Mouse (Mus musculus) erythroblast, adult 5-6 weeks (primary cell): ENCODE results near the gene Supt3. TPM values are rescaled to one million over a fixed set of nuclear protein-coding genes. Genes with fewer than 3 reads are reported as not detected.

Experiments
- ATAC-seq: replicated peaks from 2 replicates; pipeline ENCODE4 v1.8.0; 2016; ENCODE audit warnings: moderate number of reproducible peaks, mild to moderate bottlenecking, moderate TSS enrichment, inconsistent platforms; ENCODE audit not compliant: poor library complexity, low FRiP score, severe bottlenecking
- total RNA-seq, 2 experiments: library from RNA; stranded (forward) in 1 of 2; stranded (reverse) in 1 of 2; fragments of 150-400 nt in 1 of 2; fragments of 200-764, 138-1000 nt in 1 of 2; gene quantifications; 2 replicates each; pipeline versions ENCODE4 v1.2.3 to v1.2.4; 2015 to 2017; ENCODE audit warnings: low replicate concordance in 2 of 2

The Supt3 gene
- 9.6 and 12.5 TPM in 2 replicates for total RNA-seq (2015; ENCODE audit: low replicate concordance)
- total RNA-seq (2017; ENCODE audit: low replicate concordance) = 8.8 and 9.5 TPM in 2 replicates

DNA sequence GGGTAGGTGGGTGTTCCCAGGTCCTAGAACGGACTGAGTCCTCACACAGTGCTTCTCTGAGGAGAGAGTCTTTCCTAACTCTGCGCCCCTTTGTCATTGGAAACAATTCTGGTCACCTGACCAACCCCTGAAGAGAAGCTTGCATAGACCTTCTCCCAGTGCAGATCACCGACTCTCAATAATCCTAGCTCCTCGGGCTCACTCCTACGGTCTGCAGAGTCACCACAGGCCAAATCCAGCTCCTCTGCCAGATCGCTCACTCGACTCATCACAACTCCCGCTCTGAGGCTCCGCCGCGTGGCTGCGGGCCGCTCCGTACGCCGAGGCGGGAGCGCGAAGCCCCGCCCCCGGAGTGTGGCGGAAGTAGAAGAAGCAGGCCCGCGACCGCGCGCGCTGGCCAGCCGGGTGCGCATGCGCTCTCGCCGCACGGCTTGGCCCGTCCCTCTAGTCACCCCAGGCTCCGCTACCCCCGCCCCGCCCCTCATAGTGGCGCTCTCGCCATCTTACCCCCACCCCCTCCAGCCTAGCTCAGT lies at the start of gene Supt3:
Supt3 (plus strand) TSS at position 415 of the 533 bp plus-strand sequence.
- peak; percentile 94 for ATAC-seq

GRCm38 (mm10) chr17:44727675-44728074 lies 49.3 kb upstream of the Supt3 start:
- no peak for ATAC-seq

DNA sequence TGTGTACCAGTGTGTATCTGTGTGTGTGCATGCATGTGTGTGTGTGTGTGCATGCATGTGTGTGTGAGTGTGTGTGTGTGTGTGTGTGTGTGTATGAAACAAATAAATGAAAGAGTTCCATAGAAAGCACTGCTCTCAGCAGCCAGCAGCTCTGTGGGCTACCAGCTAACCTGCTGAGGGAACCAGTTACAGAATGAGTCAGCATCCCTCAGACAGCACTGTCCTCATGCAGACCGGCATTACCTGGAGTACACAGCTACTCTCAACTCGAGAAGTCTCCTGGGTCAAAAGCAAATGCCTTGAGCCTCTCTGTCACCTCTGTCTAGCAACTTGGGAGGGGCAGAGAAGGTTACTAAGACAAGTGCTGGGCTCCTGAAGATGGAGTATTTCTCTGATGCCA lies 48.5 kb upstream of the Supt3 start:
- peak; percentile 68 for ATAC-seq

- ATAC-seq = no peak
Observed at GRCm38 (mm10) chr17:44733544-44734310, 43.2 kb upstream of the Supt3 start.

- no peak for ATAC-seq
Observed at GRCm38 (mm10) chr17:44734501-44735222, 42.3 kb upstream of the Supt3 start.

DNA sequence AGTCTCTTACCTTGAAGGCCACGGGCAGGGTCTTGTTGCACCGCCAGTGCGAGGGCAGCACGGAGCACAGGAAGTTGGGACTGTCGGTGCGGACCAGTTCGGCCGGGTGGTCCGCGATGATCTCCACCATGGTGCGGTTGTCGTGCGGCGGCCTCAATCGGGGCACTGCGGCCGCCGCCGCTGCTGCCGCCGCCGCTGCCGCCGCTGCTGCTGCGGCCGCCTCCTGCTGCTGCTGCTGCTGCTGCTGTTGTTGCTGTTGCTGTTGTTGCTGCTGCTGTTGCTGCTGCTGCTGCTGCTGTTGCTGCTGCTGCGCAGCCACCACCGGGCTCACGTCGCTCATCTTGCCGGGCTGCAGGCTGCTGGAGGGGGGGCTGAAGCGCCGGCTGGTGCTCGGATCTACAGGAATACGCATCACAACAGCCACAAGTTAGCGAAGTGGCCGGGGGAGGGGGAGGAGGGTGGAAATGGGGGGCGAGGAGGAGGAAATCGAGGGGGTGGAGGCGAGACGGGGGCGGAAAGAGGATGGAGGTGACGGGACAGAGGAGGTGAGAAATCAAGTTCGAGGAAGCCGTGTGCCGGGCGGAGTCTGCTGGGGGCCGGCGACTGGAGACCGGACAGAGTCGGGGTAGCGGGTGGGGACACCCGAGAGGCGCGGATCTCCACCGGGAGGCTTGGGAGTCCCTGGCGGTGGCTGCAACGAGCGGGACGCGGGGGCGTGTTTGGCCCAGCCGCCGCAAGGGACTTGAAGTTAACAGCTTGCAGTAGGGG lies 41.5 kb upstream of the Supt3 start:
- ATAC-seq = no peak

GRCm38 (mm10) chr17:44735991-44736561 lies 40.9 kb upstream of the Supt3 start:
- no peak for ATAC-seq

DNA sequence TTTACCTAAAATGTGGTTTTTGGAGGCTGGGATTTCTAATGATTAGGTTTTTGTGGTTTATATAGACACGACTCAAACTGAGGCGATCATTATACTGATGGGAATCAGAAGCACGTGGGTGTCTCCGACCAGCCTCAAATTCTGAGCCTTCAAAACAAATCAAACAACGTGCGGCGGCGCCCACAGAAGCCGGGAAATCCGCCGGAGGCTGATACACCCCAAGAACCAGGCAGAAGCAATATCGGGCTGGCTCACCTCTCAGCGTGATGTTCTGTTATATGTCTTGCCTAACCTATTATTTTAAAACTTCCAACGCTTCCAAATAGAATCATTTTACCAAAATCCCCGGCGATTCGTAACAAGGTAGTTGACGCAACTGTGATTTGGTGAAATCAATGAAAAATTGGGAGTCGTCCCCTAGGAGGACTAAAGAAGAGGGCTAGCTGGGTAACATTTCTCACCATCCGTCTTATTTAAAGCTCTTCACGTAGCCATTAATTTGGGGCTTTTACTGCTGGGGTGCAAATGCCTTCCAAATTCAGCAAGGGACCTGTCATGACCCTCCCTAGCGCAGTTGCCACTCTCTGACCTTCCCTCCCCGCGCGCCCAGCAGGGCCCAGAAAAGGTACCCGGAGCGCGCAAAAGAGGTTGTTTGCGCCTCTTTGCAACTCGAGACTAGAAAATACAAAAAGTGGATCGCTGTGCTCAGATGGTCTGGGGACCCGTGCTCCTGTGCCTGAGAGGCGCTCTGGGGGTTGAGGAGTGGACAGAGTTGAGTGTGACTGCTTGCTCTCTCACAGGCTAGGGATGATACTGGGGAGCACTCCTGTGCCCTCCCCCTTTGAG lies 39.5 kb upstream of the Supt3 start:
- no peak for ATAC-seq

DNA sequence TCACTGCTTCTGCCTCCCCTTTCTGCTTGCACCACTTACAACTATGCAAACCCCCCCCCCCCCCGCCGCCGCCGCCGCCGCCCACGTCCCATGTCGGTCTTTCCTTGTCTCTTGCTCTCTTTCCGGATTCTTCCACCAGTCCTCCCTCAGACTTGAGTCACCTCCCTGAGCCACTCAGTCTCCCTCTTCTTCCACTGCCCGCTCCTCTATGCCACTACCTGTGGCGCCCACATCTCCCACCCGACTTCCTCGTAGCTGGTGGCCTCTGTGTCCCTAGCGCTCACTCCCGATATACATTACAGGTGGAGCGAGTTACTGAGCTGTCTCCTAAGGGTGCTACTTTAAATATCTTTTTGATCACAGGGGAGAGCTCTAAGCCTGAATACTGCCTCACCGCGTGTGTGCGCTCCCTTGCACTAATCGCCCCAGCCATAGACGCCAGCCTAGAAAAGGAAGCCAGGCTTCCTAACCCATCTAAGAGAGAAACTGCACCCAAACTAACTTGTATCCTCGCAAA lies 38.8 kb upstream of the Supt3 start:
- ATAC-seq = no peak

DNA sequence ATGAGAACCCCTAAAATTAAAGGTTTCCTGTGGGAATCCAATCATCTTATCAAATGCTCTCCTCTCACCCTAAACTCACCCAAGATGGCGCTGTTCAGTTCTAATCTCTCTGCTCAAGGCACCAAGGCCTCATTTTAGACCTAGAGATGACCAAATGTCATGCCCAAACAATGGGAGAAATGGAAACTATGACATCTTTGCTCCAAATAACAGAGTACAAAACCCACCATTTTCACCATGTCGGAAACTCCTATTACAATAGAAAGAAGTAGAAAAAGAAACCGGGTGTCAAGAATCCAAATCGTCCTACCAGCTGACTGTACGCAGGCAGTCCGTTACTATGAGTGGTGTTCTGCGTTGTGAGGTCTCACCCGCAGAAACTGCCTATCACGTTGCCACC lies 34.7 kb upstream of the Supt3 start:
- no peak for ATAC-seq

DNA sequence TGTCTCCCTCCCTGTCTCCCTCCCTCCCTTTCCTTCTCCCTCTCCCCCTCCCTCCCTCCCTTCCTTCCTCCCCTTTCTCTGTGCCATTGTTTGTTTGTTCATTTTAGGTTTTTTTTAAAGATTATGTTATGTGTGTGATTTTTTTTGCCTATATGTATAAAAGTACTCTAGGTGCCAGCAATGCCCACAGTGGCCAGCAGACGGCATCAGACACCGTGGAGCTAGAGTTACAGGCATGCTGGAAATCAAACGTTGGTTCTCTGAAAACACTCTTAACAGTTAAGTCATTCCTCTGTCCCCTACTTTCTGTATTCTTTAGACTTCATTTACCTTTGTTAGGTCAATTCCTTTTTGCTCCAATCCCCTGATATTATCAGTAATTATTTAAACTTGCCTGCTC lies 33.2 kb upstream of the Supt3 start:
- no peak; the same call in 1 of the 2 replicates for ATAC-seq

GRCm38 (mm10) chr17:44745378-44745777 lies 31.6 kb upstream of the Supt3 start:
- ATAC-seq = peak; percentile 78

GRCm38 (mm10) chr17:44766318-44766717 lies 10.6 kb upstream of the Supt3 start:
- ATAC-seq = no peak

DNA sequence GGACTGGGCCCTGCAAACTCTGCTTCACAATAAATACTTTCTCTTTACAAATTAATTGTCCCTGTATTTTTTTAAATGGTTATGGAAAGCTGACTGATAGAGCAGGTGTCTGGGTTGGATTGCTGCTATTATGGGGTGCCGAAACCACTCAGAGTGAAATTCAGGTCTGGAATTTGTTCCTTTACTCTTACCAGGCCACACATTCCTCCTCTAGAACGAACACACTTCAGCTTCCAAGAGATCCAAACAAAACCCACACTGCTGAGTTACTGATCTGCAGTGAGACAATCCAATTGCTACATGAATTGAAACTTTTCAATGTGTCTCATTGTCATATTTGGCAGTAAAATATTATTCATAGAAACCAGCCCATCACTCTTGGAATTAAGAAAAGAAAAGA lies 10.0 kb upstream of the Supt3 start:
- ATAC-seq = no peak

GRCm38 (mm10) chr17:44767375-44767774 lies 9.6 kb upstream of the Supt3 start:
- ATAC-seq = no peak

GRCm38 (mm10) chr17:44768522-44768921 lies 8.4 kb upstream of the Supt3 start:
- ATAC-seq = no peak

GRCm38 (mm10) chr17:44770871-44771270 lies 6.1 kb upstream of the Supt3 start:
- ATAC-seq = no peak

GRCm38 (mm10) chr17:44772576-44772975 lies 4.4 kb upstream of the Supt3 start:
- no peak for ATAC-seq

- ATAC-seq = peak; percentile 49
Observed at GRCm38 (mm10) chr17:44777337-44777804, 419 bp downstream of the Supt3 start.
